Mouse (Mus musculus): ENCODE measurements around the gene Tas2r103. TPM values are rescaled to one million over a fixed set of nuclear protein-coding genes. Genes with fewer than 3 reads are reported as not detected.

Tas2r103 gene
- not detected for total RNA-seq (2021)
- polyA plus RNA-seq (2012; rRNA removed) = not detected in 2 replicates
- long read RNA-seq = 0 reads

- Histone ChIP-seq H3K27me3 (ENCODE audit: control insufficient read depth, insufficient read depth, low read length) (no peaks in the 10 kb centered on the region), H3K36me3 (ENCODE audit: control insufficient read depth, insufficient read depth, low read length) (no peaks in the 10 kb centered on the region), H3K27ac (no peak within 1 kb of the TSS), H3K79me2 (replicated peaks; ENCODE audit: control insufficient read depth, insufficient read depth, low read length) (no peaks in the 10 kb centered on the region), H3K9ac (ENCODE audit: low read depth, low read length) (no peak within 1 kb of the TSS), H3K4me1 (ENCODE audit: control insufficient read depth, insufficient read depth, low read length) (no peaks in the 10 kb centered on the region), H3K4me3 (no peak within 1 kb of the TSS)
- DNase-seq = no peak
- no peak for TF ChIP-seq POLR2A (IDR thresholded peaks at IDR 0.05; ENCODE audit: insufficient read depth, low read depth, low read length)
- TF ChIP-seq EP300 (IDR thresholded peaks at IDR 0.05; ENCODE audit: insufficient read depth, low read depth, low read length) = no peak
- TF ChIP-seq CTCF (IDR thresholded peaks at IDR 0.05) = no peak
- WGBS = 64% methylated on average over 2 of the region's 2 CpGs
- intact Hi-C loops (cut with DNase I) = no loop called here
These were observed at the start of gene Tas2r103 for GRCm38 (mm10) chr6:133037001-133037400. Gene Tas2r103 (minus strand): TSS chr6:133037101.

GRCm38 (mm10) chr6:133055716-133056115 is 18.8 kb upstream of the Tas2r103 start, which contains the start of gene Tas2r140:
Gene Tas2r140 (minus strand): TSS chr6:133055816.
- Histone ChIP-seq H3K36me3 (ENCODE audit: control insufficient read depth, insufficient read depth, low read length) (no peaks in the 10 kb centered on the region), H3K4me3 (no peak within 1 kb of the TSS), H3K27me3 (ENCODE audit: control insufficient read depth, insufficient read depth, low read length) (no peaks in the 10 kb centered on the region), H3K9ac (ENCODE audit: low read depth, low read length) (no peak within 1 kb of the TSS), H3K4me1 (ENCODE audit: control insufficient read depth, insufficient read depth, low read length) (no peaks in the 10 kb centered on the region), H3K27ac (no peak within 1 kb of the TSS), H3K79me2 (replicated peaks; ENCODE audit: control insufficient read depth, insufficient read depth, low read length) (no peaks in the 10 kb centered on the region)
- intact Hi-C loops (cut with DNase I) = no loop called here
- TF ChIP-seq CTCF (IDR thresholded peaks at IDR 0.05) (no peak), POLR2A (IDR thresholded peaks at IDR 0.05; ENCODE audit: insufficient read depth, low read depth, low read length) (no peak), EP300 (IDR thresholded peaks at IDR 0.05; ENCODE audit: insufficient read depth, low read depth, low read length) (no peak)
- no peak for DNase-seq

Other genes starting within 250 kb of the Tas2r103 start
- gene Tas2r117, start 234.3 kb downstream of the Tas2r103 start, total RNA-seq (2021) = not detected
- not detected in 2 replicates for gene Tas2r117, start 234.3 kb downstream of the Tas2r103 start, polyA plus RNA-seq (2012; rRNA removed)
- gene Tas2r123, start 190.0 kb downstream of the Tas2r103 start, total RNA-seq (2021) = not detected
- not detected in 2 replicates for gene Tas2r123, start 190.0 kb downstream of the Tas2r103 start, polyA plus RNA-seq (2012; rRNA removed)
- gene Tas2r116, start 181.7 kb downstream of the Tas2r103 start, total RNA-seq (2021) = not detected
- not detected in 2 replicates for gene Tas2r116, start 181.7 kb downstream of the Tas2r103 start, polyA plus RNA-seq (2012; rRNA removed)
- not detected for gene Tas2r110, start 169.1 kb downstream of the Tas2r103 start, total RNA-seq (2021)
- not detected in 2 replicates for gene Tas2r110, start 169.1 kb downstream of the Tas2r103 start, polyA plus RNA-seq (2012; rRNA removed)
- gene Tas2r113, start 144.1 kb downstream of the Tas2r103 start, total RNA-seq (2021) = not detected
- gene Tas2r113, start 144.1 kb downstream of the Tas2r103 start, polyA plus RNA-seq (2012; rRNA removed) = not detected in 2 replicates
- not detected for gene Tas2r125, start 127.5 kb downstream of the Tas2r103 start, total RNA-seq (2021)
- not detected in 2 replicates for gene Tas2r125, start 127.5 kb downstream of the Tas2r103 start, polyA plus RNA-seq (2012; rRNA removed)
- not detected for gene Tas2r129, start 86.0 kb downstream of the Tas2r103 start, total RNA-seq (2021)
- not detected in 2 replicates for gene Tas2r129, start 86.0 kb downstream of the Tas2r103 start, polyA plus RNA-seq (2012; rRNA removed)
- gene Tas2r131, start 79.2 kb downstream of the Tas2r103 start, total RNA-seq (2021) = not detected
- gene Tas2r131, start 79.2 kb downstream of the Tas2r103 start, polyA plus RNA-seq (2012; rRNA removed) = not detected in 2 replicates
- not detected for gene Tas2r109, start 56.1 kb downstream of the Tas2r103 start, total RNA-seq (2021)
- gene Tas2r109, start 56.1 kb downstream of the Tas2r103 start, polyA plus RNA-seq (2012; rRNA removed) = not detected in 2 replicates
- gene Tas2r140, start 18.7 kb upstream of the Tas2r103 start, total RNA-seq (2021) = not detected
- gene Tas2r140, start 18.7 kb upstream of the Tas2r103 start, polyA plus RNA-seq (2012; rRNA removed) = not detected in 2 replicates
- 10 to 100 TPM; 59.1 to 66.0 TPM for gene Smim10l1, start 67.8 kb upstream of the Tas2r103 start, total RNA-seq (2021)
- 37.3 and 53.6 TPM in 2 replicates for gene Smim10l1, start 67.8 kb upstream of the Tas2r103 start, polyA plus RNA-seq (2012; rRNA removed)

Measured in heart, adult 2 months (tissue).